In the genomic region with DNA sequence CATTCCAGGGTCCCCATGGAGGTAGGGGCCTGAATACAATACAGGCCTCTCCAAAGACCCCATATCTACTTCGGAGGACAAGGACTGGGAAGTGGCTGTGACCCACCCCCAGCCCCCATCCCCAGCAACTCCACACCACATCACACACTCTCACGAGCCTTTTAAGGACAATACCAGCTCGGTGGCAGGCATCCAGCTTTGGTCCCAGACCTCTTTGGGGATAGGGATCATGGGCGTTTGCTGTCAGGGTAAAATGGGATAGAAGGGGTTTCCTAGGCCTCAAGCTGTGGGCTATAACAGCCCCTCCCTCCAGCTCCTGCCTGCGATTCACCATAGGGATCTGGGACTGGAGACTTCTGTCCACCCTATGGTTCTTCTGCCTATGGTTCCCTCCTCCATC, we compare ENCODE assay signal across 10 mouse cellular contexts. TPM values are rescaled to one million over a fixed set of nuclear protein-coding genes. Genes with fewer than 3 reads are reported as not detected.
A peak's percentile ranks its signal among the peaks of the same experiment; 100 is the strongest.
DNase-seq lines count a peak whose midpoint lies in the region; ATAC-seq and TF ChIP-seq lines count a peak whose summit lies in the region.
"Had no signal": no experiment of that assay in that cellular context is flagged by ENCODE, and none has a peak within 500 bp of the region (broad histone marks: within the 10 kb centered on the region; RNA-seq: fewer than 3 reads in every experiment).

No protein-coding gene starts in this region.

- TF ChIP-seq CTCF in forebrain, postnatal 0 days (IDR thresholded peaks at IDR 0.05; ENCODE audit: low read depth): no peak
- no peak for TF ChIP-seq CTCF in lung, embryonic 14.5 days (IDR thresholded peaks at IDR 0.05; ENCODE audit: low read depth)

- WGBS in forebrain, embryonic 10.5 days: 92% methylated on average over 5 of the region's 5 CpGs
- WGBS in forebrain, postnatal 0 days: 40% methylated on average over 5 of the region's 5 CpGs
- WGBS in lung, embryonic 14.5 days: 50% methylated on average over 5 of the region's 5 CpGs
- WGBS in neural tube, embryonic 14.5 days: 67% methylated on average over 5 of the region's 5 CpGs

- no peak overlapping the region for H3K9ac ChIP-seq in forebrain, postnatal 0 days
- no peak overlapping the region for H3K9ac ChIP-seq in lung, embryonic 14.5 days
- H3K9ac ChIP-seq in neural tube, embryonic 14.5 days (replicated peaks; ENCODE audit: low read depth, low read length): no peak overlapping the region

- no peaks in the 10 kb centered on the region for H3K36me3 ChIP-seq in forebrain, embryonic 10.5 days (replicated peaks)
- no peaks in the 10 kb centered on the region for H3K36me3 ChIP-seq in forebrain, postnatal 0 days (ENCODE audit: insufficient read depth)
- H3K36me3 ChIP-seq in lung, embryonic 14.5 days (ENCODE audit: insufficient read depth): no peaks in the 10 kb centered on the region
- no peaks in the 10 kb centered on the region for H3K36me3 ChIP-seq in neural tube, embryonic 14.5 days (ENCODE audit: control insufficient read depth, insufficient read depth, low read length)

- no peak for ATAC-seq in forebrain, postnatal 0 days
- peak; percentile 35 for ATAC-seq in lung, embryonic 14.5 days (ENCODE audit: insufficient read depth)
- ATAC-seq in neural tube, embryonic 14.5 days (ENCODE audit: low read depth): no peak

- peaks cover 6% of the 10 kb centered on the region; the same call in 1 of the 2 replicates for H3K27me3 ChIP-seq in forebrain, embryonic 10.5 days (ENCODE audit: poor library complexity, severe bottlenecking)
- no peaks in the 10 kb centered on the region for H3K27me3 ChIP-seq in forebrain, postnatal 0 days (ENCODE audit: insufficient read depth, low read length)
- no peaks in the 10 kb centered on the region for H3K27me3 ChIP-seq in lung, embryonic 14.5 days (ENCODE audit: insufficient read depth, low read length)
- H3K27me3 ChIP-seq in neural tube, embryonic 14.5 days (ENCODE audit: control insufficient read depth, insufficient read depth, low read length): no peaks in the 10 kb centered on the region

- peak overlapping the region; percentile 75 for H3K27ac ChIP-seq in forebrain, embryonic 10.5 days
- H3K27ac ChIP-seq in forebrain, postnatal 0 days (ENCODE audit: low read depth, low read length): no peak overlapping the region
- peak overlapping the region; percentile 95 for H3K27ac ChIP-seq in lung, embryonic 14.5 days (ENCODE audit: low read depth)
- peak overlapping the region; percentile 80 for H3K27ac ChIP-seq in neural tube, embryonic 14.5 days (ENCODE audit: low read depth, low read length)

- H3K4me2 ChIP-seq in forebrain, postnatal 0 days (ENCODE audit: low read depth): no peak overlapping the region
- H3K4me2 ChIP-seq in lung, embryonic 14.5 days: peak overlapping the region; percentile 57; the same call in 1 of the 2 replicates
- no peak overlapping the region for H3K4me2 ChIP-seq in neural tube, embryonic 14.5 days (ENCODE audit: low read depth, low read length)

- H3K4me3 ChIP-seq in forebrain, embryonic 10.5 days: no peak overlapping the region
- H3K4me3 ChIP-seq in forebrain, postnatal 0 days (ENCODE audit: low read depth, low read length): no peak overlapping the region
- H3K4me3 ChIP-seq in lung, embryonic 14.5 days (ENCODE audit: low read depth, low read length): no peak overlapping the region
- H3K4me3 ChIP-seq in neural tube, embryonic 14.5 days (ENCODE audit: low read depth, low read length): no peak overlapping the region

- H3K4me1 ChIP-seq in forebrain, embryonic 10.5 days: peaks cover 32% of the 10 kb centered on the region
- no peaks in the 10 kb centered on the region for H3K4me1 ChIP-seq in forebrain, postnatal 0 days (ENCODE audit: insufficient read depth)
- H3K4me1 ChIP-seq in lung, embryonic 14.5 days (ENCODE audit: insufficient read depth): peaks cover 24% of the 10 kb centered on the region
- H3K4me1 ChIP-seq in neural tube, embryonic 14.5 days (ENCODE audit: control insufficient read depth, insufficient read depth, low read length): peaks cover 16% of the 10 kb centered on the region; the same call in 1 of the 2 replicates

- peaks cover 6% of the 10 kb centered on the region; the same call in 1 of the 2 replicates for H3K9me3 ChIP-seq in forebrain, embryonic 10.5 days
- no peaks in the 10 kb centered on the region for H3K9me3 ChIP-seq in forebrain, postnatal 0 days (ENCODE audit: low read length)
- H3K9me3 ChIP-seq in lung, embryonic 14.5 days (ENCODE audit: low read depth, low read length): no peaks in the 10 kb centered on the region
- H3K9me3 ChIP-seq in neural tube, embryonic 14.5 days (ENCODE audit: control insufficient read depth, low read length): no peaks in the 10 kb centered on the region

- no peak for DNase-seq in forebrain, embryonic 10.5 days (ENCODE audit: extremely low spot score, low spot score)
- no peak for DNase-seq in forebrain, postnatal 0 days
- DNase-seq in lung, embryonic 14.5 days: peak; percentile 76
- DNase-seq in lung, adult 18-20 months: no peak
- peak; percentile 49 for DNase-seq in heart, postnatal 4 days
- DNase-seq in urinary bladder, postnatal 4 days (ENCODE audit: low spot score in 2 of 2): no peak
- DNase-seq in right cerebral cortex, adult 2 months (ENCODE audit: low spot score in 2 of 2): no peak
- DNase-seq: thymus, postnatal 36 days had no signal

RNA-seq across cellular contexts. Expression of gene Fam92b, which starts 14.4 kb away (rescaled TPM):
- 2.0 TPM in 2 replicates for polyA plus RNA-seq in forebrain, embryonic 10.5 days (2016; fragmentation: Nextera tagmentation; extraction: Ambion mirVana)
- total RNA-seq in forebrain, postnatal 0 days (2014; rRNA removed): 1.2 and 2.1 TPM in 2 replicates
- polyA plus RNA-seq in forebrain, postnatal 0 days (2015; fragmentation: Nextera tagmentation; extraction: Ambion mirVana): 1.1 and 1.6 TPM in 2 replicates
- not detected in 2 replicates for polyA plus RNA-seq in lung, embryonic 14.5 days (2014; fragmentation: Nextera tagmentation; extraction: Ambion mirVana)
- not detected for total RNA-seq in heart, postnatal 4 days (2021)
- polyA plus RNA-seq in neural tube, embryonic 14.5 days (2014; fragmentation: Nextera tagmentation; extraction: Ambion mirVana): 1.7 TPM in 2 replicates
- polyA plus RNA-seq: C2C12 had no signal

RNA-seq across cellular contexts. Expression of gene Gse1, which starts 36.6 kb away (rescaled TPM):
- 11.1 and 12.0 TPM in 2 replicates for polyA plus RNA-seq in forebrain, embryonic 10.5 days (2016; fragmentation: Nextera tagmentation; extraction: Ambion mirVana)
- total RNA-seq in forebrain, postnatal 0 days (2014; rRNA removed): 24.2 and 48.2 TPM in 2 replicates
- polyA plus RNA-seq in forebrain, postnatal 0 days (2015; fragmentation: Nextera tagmentation; extraction: Ambion mirVana): 10.5 and 15.9 TPM in 2 replicates
- polyA plus RNA-seq in lung, embryonic 14.5 days (2014; fragmentation: Nextera tagmentation; extraction: Ambion mirVana): 12.7 and 14.3 TPM in 2 replicates
- total RNA-seq in heart, postnatal 4 days (2021): 10 to 100 TPM; 33.5 to 37.4 TPM
- 19.2 and 23.3 TPM in 2 replicates for polyA plus RNA-seq in neural tube, embryonic 14.5 days (2014; fragmentation: Nextera tagmentation; extraction: Ambion mirVana)

Comparison
In these comparisons a context has a peak if more than half of its experiments do, and no peak if none do; other contexts are left out.
1. DNase-seq: peak in lung, embryonic 14.5 days (single experiment) and heart, postnatal 4 days (single experiment); none in forebrain, embryonic 10.5 days (single experiment), forebrain, postnatal 0 days (single experiment), lung, adult 18-20 months (0 of 2), urinary bladder, postnatal 4 days (0 of 2) and right cerebral cortex, adult 2 months (0 of 2).